Mouse (Mus musculus): ENCODE results near the gene Pde4a.
A peak's percentile ranks its signal among the peaks of the same experiment; 100 is the strongest.

DNA sequence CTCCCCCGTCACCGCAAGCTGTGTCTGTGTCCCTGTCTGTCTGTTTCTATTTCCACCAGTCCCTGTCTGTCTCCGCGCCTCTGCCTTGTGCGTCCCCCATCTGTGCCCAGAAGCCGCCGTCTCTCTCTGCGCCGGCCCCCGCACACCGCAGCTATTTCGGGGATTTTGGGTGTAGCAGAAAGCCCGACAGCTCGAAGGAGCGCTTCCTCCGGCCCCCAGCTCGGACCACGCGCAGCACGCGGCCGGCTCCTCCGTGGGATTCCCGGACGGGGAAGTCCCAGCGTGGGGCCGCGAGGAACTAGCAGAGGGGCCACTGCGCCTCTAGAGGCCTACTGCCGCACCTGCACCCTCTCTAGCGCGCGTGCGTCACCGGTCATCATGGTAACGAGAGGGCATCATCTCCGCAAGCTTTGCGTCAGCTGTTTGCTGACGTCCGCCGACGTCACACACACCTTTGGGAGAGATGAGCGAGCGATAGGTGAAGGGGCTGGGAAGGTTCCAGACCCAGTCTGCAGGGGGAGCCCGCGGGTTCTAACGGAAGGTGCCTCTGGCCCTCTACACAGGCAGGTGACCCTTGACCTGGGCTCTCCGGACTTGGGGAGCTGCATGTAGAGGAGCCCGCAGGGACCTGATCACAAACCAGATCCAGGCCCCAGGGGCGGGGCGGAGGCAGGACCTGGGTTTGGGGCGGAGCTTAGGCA lies 4.2 kb upstream of the Pde4a start:
- TF ChIP-seq CTCF (IDR thresholded peaks at IDR 0.05; ENCODE audit: extremely low read depth, insufficient read depth, low read length) (peak; percentile 74), POLR2A (IDR thresholded peaks at IDR 0.05; ENCODE audit: extremely low read depth, insufficient read depth, low read length) (no peak)
